Mouse (Mus musculus): ENCODE measurements around the gene D430041D05Rik. TPM values are rescaled to one million over a fixed set of nuclear protein-coding genes. Genes with fewer than 3 reads are reported as not detected.

D430041D05Rik gene
- polyA plus RNA-seq (2021; fragmentation: Nextera tagmentation) = 20.4 and 27.1 TPM in 2 replicates
- long read RNA-seq, experiment 1, full-length matches to known transcripts = 3 of 43 reads
- long read RNA-seq, experiment 1, partial matches to known transcripts = 9 of 43 reads
- long read RNA-seq, experiment 1, other reads (novel, unspliced or antisense) = 31 of 43 reads
- long read RNA-seq, experiment 2, partial matches to known transcripts = 11 of 60 reads
- long read RNA-seq, experiment 2, other reads (novel, unspliced or antisense) = 49 of 60 reads

GRCm38 (mm10) chr2:104410963-104411545 is at the start of gene D430041D05Rik:
Gene D430041D05Rik, minus strand, starts transcription at chr2:104411013.

GRCm38 (mm10) chr2:104122505-104123378 is 288.1 kb downstream of the D430041D05Rik start, which contains the start of gene A930018P22Rik:
Gene A930018P22Rik, plus strand, starts transcription at chr2:104122769.

DNA sequence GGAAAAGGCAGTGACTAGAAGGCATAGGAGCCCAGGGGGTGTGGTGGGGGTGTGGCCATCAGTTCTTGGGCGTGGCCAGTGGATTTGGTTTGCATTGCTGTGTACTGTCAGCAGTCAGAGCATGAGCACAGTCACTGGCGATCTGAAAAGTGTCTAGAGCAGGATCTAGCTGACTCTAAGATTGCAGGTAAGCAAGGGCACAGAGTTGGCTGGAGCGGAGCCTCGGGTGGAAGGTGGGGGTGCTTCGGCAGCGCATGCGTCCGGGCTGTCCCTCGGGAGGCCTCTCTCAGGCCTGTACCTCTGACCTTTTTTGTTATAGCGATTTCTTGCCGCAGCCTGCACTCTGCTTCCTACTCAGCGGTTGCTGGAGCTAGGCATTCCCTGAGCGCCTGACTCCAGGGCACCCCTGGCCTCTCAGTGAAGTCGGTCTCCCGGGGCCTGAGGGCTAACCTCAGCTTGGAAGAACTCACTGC is 315.0 kb downstream of the D430041D05Rik start, which contains the start of gene Cd59a:
TSS of gene Cd59a (plus strand) at position 61 of the 473 bp plus-strand sequence.

Other genes with a start within 250 kb of the D430041D05Rik start
- 19.9 and 22.8 TPM in 2 replicates for gene Hipk3, start 83.4 kb upstream of the D430041D05Rik start, polyA plus RNA-seq (2021; fragmentation: Nextera tagmentation)
- gene Cstf3, start 179.5 kb upstream of the D430041D05Rik start, polyA plus RNA-seq (2021; fragmentation: Nextera tagmentation) = 29.2 and 36.8 TPM in 2 replicates